Comparison of ENCODE assay signal across 7 mouse cellular contexts in genomic region chr13:61998803-61999202, GRCm38 (mm10).
A peak's percentile ranks its signal among the peaks of the same experiment; 100 is the strongest.
DNase-seq lines count a peak whose midpoint lies in the region; ATAC-seq and TF ChIP-seq lines count a peak whose summit lies in the region.
"Not testable (repeated sequence)": the region's sequence is repeated elsewhere in the genome, so short reads cannot be mapped to it uniquely, and the experiment has no call there.

No protein-coding gene starts in this region.

- H3K9ac ChIP-seq in liver, embryonic 12.5 days; midbrain, postnatal 0 days (replicated peaks; ENCODE audit: low read length, poor library complexity, severe bottlenecking); stomach, embryonic 15.5 days: not testable (repeated sequence)

- not testable (repeated sequence) for H3K4me3 ChIP-seq in liver, embryonic 12.5 days; midbrain, postnatal 0 days (ENCODE audit: low read depth, low read length)
- peak overlapping the region; percentile 17; the same call in 1 of the 2 replicates for H3K4me3 ChIP-seq in stomach, embryonic 15.5 days (replicated peaks)

- peak; percentile 40 for DNase-seq in adrenal gland, postnatal 10 days
- peak; percentile 7 for DNase-seq in gastrocnemius, postnatal 10 days
- DNase-seq in heart, postnatal 4 days, result peak; percentile 39
- DNase-seq in kidney, postnatal 10 days, result peak; percentile 49
- not testable (repeated sequence) for DNase-seq in midbrain, postnatal 0 days (ENCODE audit: low spot score)

- H3K27me3 ChIP-seq in liver, embryonic 12.5 days (replicated peaks); midbrain, postnatal 0 days (ENCODE audit: insufficient read depth, low read length); stomach, embryonic 15.5 days (replicated peaks): not testable (repeated sequence)

- not testable (repeated sequence) for H3K9me3 ChIP-seq in liver, embryonic 12.5 days (replicated peaks); midbrain, postnatal 0 days (ENCODE audit: low read length); stomach, embryonic 15.5 days

- not testable (repeated sequence) for H3K27ac ChIP-seq in liver, embryonic 12.5 days; midbrain, postnatal 0 days (ENCODE audit: low read depth, low read length); stomach, embryonic 15.5 days

- not testable (repeated sequence) for H3K4me1 ChIP-seq in liver, embryonic 12.5 days; midbrain, postnatal 0 days (ENCODE audit: insufficient read depth, low read length); stomach, embryonic 15.5 days

- 7% methylated on average over 6 of the region's 6 CpGs for WGBS in liver, embryonic 12.5 days (ENCODE audit: insufficient replicate concordance)
- WGBS in midbrain, postnatal 0 days, result 9% methylated on average over 6 of the region's 6 CpGs
- 8% methylated on average over 6 of the region's 6 CpGs for WGBS in stomach, embryonic 15.5 days

- not testable (repeated sequence) for ATAC-seq in liver, embryonic 12.5 days; midbrain, postnatal 0 days (ENCODE audit: low FRiP score); stomach, embryonic 15.5 days (ENCODE audit: insufficient read depth, low FRiP score, low read depth)

- peak overlapping the region; percentile 48 for H3K4me2 ChIP-seq in liver, embryonic 12.5 days
- H3K4me2 ChIP-seq in midbrain, postnatal 0 days (ENCODE audit: low read depth, low read length, poor library complexity, severe bottlenecking), result not testable (repeated sequence)
- H3K4me2 ChIP-seq in stomach, embryonic 15.5 days, result peak overlapping the region; percentile 39

- TF ChIP-seq CTCF in midbrain, postnatal 0 days (IDR thresholded peaks at IDR 0.05), result peak; percentile 40; the same call in 1 of the 2 replicates

- not testable (repeated sequence) for H3K36me3 ChIP-seq in liver, embryonic 12.5 days; midbrain, postnatal 0 days (ENCODE audit: insufficient read depth, low read length); stomach, embryonic 15.5 days
